Mouse (Mus musculus) frontal cortex, postnatal 14 days (tissue): ENCODE results near the gene Eef1a2.
A peak's percentile ranks its signal among the peaks of the same experiment; 100 is the strongest.

Experiments
- DNase-seq, 2 experiments: peaks; one replicate each; pipeline ENCODE4 v3.0.0; 2022; ENCODE audit warnings: low spot score in 2 of 2

Eef1a2 gene

DNA sequence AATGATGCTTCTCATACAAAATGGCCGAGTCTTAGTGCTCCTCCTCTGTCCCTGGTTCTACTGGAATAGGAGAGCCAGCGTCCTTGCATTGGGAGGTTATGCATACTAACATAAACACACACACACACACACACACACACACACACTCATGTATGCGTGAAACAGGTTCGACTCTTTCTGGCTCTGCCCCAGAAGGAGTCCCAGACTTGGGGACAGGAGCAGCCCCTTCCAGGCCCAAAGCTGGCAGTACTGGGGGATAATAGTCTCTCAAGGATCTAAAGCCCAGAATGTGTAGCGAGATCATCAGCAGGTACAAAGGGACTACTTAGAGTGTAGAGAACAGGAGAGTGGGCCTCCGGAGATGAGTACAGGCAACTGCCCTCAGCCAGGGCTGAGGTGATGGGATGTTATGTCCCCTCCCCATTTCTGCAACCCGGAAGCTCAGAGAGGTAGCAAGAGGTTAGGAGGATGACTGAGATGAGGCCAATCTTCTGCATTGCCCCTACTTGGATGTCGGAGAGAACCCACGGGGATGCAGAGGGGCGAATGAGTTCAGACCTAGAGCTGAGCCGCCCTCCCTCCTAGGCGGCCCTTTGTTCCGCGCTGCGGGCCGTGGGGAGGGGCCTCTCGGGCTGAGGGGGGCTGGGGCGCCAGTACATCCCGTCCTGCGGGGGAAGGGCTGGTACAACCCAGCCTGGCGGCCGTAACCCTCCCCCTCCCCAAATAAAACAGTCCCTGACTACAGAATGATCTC is 22.8 kb downstream of the Eef1a2 start:
- DNase-seq: no peak

DNA sequence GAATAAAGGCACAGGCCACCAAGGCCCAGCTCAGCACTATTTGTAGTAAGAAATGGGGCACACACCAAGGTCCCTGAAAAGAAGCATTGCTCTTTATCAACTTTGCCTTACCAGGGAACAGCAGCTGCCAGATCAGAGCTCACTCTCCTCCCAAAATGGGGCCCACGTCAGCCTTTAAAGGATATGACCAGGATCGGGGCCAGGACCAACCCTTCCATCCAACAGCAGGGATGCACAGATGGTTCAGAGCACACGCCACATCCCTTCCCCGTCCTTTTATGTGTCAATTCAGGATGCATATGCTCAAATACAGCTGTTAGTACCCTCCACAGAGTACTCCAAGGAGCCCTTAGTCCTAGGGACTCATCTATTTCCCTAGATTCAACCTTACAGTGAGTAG is 26.6 kb downstream of the Eef1a2 start:
- DNase-seq: no peak

DNA sequence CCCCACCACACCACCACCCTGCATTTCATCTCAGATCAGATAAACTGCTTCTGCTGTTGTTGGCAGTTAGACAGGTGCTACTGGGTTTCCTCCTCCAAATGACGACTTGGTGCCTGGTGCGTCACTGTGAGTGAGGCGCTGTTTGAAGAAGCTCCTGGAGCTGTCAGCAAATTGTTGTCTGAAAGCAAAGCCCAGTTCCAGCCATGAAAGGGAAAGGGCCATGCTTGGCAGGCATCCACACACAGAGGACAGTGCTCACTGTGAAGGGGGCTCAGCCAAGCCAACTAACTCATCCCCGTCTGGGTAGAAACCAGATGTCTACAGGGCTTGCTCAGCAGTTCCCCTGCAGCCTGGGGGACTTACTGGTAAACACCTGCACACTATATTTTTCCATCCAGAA is 27.9 kb downstream of the Eef1a2 start:
- DNase-seq: no peak

DNA sequence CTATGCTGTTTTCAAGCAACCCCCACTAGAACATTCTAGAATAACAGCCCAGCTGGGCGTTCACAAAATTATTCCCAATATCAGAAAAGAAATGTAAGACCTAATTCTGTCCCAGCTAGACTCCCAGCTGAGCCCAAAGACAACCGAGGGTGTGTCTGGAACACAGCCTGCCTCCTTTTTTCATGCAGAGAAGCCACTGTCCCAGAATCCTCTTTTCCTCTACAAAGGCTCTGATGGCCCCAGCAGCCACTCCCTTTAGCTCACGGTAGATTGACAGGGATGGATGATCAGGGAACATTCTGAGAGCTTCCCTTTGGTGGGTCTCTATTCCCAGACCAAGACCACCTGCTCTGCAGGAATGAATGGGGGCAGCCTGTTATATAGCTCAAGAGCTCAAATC is 29.0 kb downstream of the Eef1a2 start:
- DNase-seq: no peak

DNA sequence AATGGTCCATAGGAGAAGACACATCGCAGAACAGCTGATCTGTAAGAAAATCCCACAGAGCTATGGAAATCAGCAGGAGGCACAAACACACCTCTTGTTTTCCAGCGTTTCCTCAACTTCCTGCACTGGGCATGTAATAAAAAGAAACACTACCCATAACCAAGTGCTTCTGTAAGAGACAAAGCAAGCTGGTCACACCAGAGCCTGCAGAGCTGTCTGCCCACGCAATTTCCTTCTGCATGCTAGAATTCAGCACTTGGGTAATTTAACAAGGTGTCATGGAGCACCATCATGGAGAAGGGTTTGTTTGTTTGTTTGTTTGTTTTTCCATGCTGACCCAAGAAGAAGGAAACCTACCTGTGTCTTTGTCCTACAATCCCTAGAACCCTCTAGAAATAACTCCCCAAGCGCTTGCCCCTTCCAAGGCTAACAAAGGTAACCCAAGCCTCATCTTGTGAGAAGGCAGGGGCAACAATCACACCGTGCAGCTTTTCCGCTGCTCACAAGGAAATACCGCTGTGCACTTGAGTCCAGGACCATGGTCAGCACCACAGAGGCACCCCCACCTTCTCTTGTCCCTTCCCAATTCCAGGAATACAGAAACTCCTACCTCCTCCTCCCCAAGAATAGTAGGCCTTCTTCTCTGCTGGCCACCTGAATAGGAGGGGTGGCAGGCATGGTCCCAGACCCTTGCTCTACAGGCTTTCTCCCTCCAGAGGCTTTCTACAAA is 30.9 kb downstream of the Eef1a2 start:
- no peak for DNase-seq

DNA sequence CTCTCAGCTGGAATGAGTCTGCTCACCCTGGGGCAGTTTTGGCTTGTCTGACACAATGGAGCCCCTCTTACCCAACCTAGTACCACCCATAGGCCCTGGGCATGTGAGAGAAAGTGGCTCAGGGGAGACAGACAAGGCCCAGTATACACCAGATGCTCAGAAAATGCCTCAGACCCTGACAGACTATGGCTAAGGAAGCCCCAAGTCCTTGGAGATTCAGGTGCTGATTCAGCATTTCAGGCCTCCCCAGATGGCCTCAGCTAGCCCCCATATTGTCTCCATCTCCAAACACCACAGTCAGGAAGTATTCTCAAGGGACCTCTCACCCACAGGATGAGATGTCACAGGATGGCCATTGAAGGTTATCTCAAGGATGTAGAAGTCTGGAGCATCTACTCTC is 34.2 kb downstream of the Eef1a2 start:
- DNase-seq: no peak

DNA sequence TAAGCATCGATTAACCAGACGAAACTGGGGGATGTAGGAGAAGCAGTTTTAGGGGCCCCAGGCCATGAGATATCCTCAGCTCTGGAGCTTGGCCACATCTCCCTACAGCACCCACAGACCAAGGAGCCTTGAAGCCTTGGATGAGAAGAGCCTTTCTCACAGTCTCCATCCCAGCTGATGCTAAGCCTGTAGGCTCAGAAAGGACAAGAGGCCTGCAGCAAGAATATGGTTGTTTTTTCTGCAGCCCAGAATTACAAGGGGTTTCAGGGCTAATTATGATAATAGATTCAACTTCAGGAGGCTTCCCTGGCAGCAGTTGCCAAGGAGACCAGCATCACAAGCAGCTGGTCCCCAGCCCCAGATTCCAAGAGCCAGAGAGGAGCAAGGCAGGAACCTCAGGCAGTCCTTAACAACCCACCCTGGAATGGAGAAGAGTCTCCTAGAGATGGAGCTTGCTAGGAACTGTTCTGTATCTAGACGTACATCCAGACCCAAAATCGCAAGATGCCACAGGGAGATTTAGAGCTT is 35.8 kb downstream of the Eef1a2 start:
- DNase-seq: peak; percentile 44 to 54

DNA sequence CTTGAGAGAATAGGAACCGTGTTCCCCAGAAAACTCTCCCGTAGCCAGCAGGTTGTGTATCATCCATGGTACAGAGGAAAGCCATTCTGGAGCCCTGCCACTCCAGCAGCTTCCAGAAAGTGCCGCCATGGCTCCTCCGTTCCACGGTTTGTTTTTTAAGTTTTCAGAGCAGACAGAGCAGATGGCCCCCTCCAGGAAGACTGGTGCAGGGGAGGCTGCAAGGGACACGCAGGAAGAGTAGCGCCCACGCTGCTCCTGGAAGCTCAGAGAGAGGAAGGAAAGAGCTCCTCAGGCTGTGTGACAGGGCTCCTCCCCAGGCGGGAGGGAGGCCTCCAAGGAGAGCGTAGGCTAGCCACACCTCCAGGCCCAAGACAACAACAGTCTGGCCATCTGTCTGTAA is 36.9 kb downstream of the Eef1a2 start:
- DNase-seq: peak; percentile 65 to 73

DNA sequence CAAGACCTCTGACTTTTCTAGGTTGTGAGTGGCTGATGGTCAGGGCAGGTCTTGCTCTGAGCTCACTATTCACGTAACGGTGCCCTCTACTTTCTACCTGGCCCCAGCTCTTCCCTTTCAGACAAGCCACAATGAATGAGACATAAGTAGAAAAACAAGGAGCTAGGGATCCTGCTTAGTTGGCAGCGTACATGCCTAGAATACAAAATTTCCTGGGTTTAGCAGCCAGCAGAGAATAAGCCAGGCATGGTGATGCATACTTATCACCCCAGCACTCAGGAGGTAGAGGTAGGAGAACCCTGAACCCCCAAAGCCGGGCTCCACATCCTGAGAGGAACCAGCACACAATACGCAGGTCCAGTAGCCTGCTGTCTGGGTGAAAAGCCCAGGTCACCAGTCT is 40.4 kb downstream of the Eef1a2 start:
- no peak for DNase-seq

DNA sequence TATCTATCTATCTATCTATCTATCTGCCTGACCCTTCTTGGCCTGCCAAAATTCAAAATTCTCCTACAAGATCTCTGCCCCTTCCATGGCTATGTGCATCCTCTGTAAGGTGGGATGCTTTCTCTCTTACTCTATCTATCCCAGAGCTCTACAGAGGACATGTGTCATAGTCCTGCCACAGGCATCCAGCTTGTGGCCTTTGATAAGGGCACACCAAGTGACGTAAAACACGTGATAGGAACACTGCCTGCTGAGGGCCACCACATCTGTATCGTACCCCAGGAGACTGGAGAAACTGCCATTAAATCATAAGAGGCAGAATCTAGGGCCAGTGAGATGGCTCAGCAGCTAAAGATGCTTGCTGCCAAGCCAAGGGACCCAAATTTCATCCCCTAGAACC is 41.4 kb downstream of the Eef1a2 start:
- DNase-seq: no peak

DNA sequence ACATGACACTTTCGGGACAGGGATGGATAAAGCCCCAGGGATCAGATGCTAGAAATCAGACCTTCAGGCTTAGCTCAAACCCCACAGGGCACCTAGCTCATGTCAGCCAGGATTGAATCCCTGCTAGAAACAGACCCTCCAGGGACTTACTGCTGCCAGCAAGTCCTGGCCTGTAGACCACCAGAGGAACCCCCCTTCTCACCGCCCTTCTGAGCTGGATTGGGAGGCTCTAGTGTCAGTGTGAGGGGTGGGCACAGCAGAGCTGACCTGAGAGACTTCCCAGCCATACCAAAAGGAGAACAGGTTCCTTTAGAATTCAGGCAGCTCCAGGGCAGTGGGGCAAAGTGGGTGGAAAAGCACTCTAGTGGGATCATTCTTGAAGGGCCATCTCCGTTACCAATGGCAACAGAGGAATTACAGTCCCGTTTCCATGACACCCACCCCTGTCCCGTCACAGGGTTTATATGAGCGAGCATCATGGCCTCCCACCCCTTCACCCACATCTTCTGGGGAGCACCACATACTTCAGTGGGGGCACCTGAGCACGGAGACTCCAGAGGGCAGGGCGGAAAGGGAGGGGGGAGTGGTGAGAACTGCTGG is 43.0 kb downstream of the Eef1a2 start:
- no peak for DNase-seq

DNA sequence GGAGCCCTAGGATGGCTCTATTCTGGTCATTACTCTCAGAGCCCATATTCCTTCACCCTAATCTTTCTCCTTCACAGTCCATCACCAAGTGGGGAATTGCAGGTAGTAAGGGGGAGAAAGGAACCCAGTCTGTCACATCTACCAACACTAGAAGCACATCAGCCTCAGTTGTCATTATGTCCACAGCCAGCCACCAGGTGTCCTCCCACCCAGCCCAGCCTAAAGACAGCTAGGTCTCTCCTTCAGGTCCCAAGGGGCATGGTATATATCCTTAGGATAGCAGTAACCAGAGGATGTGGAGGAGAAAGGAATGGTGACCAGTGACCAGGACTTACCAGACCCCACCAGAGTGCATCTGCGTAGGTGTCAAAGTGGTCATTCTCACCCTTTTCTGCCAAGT is 45.1 kb downstream of the Eef1a2 start:
- no peak for DNase-seq

DNA sequence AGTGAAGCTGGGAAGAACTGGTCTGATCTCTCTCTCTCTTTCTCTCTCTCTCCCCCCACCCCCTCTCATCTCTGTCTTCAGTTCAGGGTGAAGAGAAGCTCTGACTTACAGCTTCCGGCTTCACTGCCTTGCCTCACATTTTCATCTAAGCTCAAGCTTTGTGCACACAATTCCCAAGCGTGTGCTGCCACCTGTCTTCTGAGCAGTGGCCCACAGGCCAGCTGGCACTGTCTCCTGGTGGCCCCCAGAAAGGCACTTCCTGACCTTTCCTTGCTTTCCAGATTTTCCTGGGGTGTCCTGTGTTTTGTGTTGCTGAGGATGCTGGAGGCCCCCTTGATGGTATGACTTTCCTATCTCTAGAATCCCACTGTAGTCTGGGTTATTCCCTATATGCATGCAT is 52.7 kb downstream of the Eef1a2 start:
- DNase-seq: no peak

DNA sequence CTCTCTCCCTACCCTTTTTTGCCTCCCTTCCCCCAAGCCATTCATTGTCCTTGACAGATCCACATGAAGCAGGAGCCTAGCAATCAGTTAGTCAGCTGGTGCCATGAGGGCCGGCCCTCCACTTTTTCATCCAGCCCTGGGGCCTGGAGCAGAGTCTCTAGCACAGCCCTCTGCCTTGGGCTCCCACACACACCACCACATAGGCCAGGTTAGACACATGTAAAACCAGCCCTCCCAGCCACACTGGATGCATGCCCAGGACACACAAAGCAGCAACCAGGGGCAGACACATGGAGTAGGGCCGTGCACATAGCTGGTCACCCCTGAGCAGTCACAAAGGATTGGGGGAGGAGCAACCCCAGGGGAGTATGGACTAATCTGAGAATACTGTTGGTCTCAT is 54.7 kb downstream of the Eef1a2 start:
- no peak for DNase-seq

DNA sequence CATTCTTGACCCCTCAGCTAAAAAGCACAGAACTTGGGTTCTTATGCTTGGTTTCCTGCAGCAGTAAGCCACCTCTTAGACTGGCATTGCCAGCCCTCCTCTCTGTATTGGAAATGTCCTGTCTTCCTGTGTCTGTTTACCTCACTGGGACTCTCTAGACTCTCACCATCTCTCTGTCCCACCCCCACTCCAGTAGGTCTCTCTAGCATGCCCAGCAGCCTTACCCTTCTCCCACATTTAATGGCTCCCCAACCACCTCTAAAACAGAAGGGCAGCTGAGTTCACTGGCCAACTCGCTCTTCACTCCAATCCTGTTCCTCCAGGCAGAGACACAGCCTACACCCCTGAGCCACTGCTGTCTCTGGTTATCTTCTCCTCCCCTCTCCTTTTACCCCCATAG is 55.2 kb downstream of the Eef1a2 start:
- DNase-seq: no peak

DNA sequence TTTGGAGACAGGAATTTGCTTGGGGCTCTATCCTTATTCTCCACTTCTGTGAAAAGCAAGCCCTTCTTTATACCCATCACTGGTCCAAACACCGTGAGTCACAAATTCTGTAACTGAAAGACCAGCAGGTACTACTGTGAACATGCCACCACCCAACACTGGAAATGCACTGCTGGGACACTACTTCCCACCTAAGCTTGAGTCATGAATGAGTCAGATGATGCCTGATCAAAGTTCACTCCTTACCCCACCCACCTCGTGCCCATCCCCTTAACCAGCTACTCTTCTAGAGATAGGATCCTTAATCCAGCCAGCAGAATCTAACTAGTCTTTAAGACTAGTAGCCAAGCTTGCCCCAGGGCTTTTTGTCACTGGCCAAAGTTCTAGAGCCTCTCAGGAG is 56.7 kb downstream of the Eef1a2 start:
- no peak for DNase-seq
